Mouse (Mus musculus) heart, postnatal 0 days (tissue): Measurements from ENCODE around the gene Arsb.

Experiments
- CTCF ChIP-seq: IDR thresholded peaks from 2 replicates; pipeline ENCODE4 v1.5.1; 2016; ENCODE audit warnings: antibody characterized with exemption, control low read depth, low read depth
- EP300 ChIP-seq: IDR thresholded peaks from 2 replicates; pipeline ENCODE4 v1.6.1; 2016; ENCODE audit warnings: antibody characterized with exemption, low read depth

GRCm38 (mm10) chr13:93825792-93826558 lies 54.5 kb downstream of the Arsb start:
- TF ChIP-seq CTCF, result no peak
- no peak for TF ChIP-seq EP300
